ENCODE assay signal across 1 mouse cellular context in genomic region chr8:123042158-123042973, GRCm38 (mm10).
TF ChIP-seq lines count a peak whose summit lies in the region.

Ankrd11 (minus strand) TSS chr8:123042277.

TF ChIP-seq in MEL, 35 proteins besides CTCF, POLR2A, EP300 and RAD21 (continued from another document):
- TF ChIP-seq UBTF (IDR thresholded peaks at IDR 0.05; ENCODE audit: borderline replicate concordance, insufficient read depth, low read depth, low read length) = 0 out of 2 replicates have a peak, but pooled peaks have one; percentile 17
- TF ChIP-seq ELF1 (IDR thresholded peaks at IDR 0.05; ENCODE audit: low read depth, low read length) = peak; percentile 89
- TF ChIP-seq SIN3A (IDR thresholded peaks at IDR 0.05; ENCODE audit: low read length) = peak; percentile 94
- 0 out of 2 replicates have a peak, but pooled peaks have one; percentile 29 for TF ChIP-seq MYC (IDR thresholded peaks at IDR 0.05; ENCODE audit: low read depth, low read length)
- no peak for TF ChIP-seq JUND (IDR thresholded peaks at IDR 0.05; ENCODE audit: low read depth, low read length)
